Mouse (Mus musculus) frontal cortex, postnatal 25 days (tissue): ENCODE measurements at regions not wholly inside any gene's neighbourhood (a gene's known extent, or its start where the extent isn't known, plus 50 kb on each side); places are given as distances from the start of the nearest gene placed in this dataset.

ENCODE experiments used
- DNase-seq, 2 experiments: peaks; one replicate each; pipeline ENCODE4 v3.0.0; 2022; ENCODE audit warnings: low spot score in 2 of 2

DNA sequence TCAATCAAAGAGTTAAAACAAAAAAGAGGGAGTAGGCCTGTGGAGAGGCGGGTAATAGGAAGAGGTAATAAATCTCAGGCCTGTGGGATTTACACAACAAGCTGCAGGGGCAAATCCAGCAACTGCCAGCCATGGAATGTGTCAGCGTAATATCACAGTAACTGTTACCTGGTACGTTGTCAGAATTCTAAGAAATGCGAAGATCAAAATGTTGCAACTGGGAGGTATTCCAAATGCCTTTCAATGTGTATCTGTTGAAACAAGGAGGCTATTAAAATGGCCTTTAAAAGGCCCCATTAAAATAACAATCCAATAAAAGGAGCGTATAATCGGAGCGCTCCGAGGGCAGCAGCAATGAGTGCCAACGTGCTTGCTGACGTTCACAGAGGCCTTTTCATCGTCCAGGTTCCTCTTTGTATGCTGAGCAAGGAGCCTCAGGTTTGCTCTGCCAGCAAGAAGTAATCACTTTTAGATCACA lies 205.7 kb upstream of the Hhip start:
- DNase-seq, result no peak

DNA sequence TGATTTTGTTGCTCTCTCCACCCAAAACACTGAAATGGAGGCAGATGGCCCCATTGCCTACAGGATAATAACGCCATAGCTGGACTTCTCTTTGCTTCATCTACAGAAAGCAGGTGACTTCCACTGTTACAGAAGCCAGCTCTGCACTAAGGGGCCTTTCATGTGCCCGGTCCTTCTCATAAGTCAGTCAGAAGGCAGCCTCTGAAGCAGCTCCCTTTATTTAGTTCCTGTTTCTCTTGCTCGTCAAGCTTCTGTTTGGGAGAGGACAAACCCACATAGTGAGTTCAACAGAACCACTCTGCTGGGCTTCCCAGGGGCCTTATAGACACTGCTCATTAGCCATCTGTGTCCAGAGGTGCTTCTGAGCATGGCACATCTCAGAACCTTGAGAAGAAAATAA lies 205.1 kb upstream of the Hhip start:
- DNase-seq, result no peak

DNA sequence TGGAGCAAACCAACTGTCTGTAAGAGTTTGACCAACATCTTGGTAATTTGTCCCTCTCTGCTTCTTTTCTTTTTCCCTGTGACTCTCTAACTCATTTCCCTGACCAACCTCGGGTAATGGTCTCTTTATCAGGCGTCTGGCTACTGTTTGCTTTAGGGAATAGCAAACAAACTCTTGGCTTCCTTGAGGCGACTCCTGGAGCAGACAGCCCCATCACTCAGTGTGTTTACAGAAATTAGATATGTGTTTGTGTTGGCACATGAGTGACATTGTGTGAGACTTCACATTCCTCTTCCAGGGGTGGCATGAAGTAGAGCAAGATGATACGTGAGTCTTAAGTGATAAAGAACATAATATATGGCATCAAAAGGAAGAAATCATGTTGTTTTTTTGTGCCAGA lies 195.7 kb upstream of the Hhip start:
- DNase-seq, result no peak

DNA sequence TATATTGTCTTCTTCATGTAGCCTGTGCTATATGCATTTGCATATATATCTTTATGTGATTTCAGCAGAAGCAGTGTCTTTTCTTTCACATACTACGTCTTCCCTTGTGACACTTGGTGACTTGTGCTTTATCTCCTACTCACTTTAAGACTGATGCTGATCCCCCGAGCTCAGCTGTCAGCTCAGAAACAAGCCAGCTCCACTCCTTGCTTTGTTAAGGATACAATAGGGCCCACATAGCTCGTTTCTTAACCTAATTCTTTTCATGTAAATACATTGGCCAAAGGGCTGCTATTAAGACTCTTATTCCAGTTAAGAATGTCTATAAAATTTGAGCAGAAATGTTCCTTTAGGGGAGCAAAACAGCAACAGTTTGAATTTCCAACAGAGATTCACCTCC lies 193.8 kb upstream of the Hhip start:
- DNase-seq, result no peak

DNA sequence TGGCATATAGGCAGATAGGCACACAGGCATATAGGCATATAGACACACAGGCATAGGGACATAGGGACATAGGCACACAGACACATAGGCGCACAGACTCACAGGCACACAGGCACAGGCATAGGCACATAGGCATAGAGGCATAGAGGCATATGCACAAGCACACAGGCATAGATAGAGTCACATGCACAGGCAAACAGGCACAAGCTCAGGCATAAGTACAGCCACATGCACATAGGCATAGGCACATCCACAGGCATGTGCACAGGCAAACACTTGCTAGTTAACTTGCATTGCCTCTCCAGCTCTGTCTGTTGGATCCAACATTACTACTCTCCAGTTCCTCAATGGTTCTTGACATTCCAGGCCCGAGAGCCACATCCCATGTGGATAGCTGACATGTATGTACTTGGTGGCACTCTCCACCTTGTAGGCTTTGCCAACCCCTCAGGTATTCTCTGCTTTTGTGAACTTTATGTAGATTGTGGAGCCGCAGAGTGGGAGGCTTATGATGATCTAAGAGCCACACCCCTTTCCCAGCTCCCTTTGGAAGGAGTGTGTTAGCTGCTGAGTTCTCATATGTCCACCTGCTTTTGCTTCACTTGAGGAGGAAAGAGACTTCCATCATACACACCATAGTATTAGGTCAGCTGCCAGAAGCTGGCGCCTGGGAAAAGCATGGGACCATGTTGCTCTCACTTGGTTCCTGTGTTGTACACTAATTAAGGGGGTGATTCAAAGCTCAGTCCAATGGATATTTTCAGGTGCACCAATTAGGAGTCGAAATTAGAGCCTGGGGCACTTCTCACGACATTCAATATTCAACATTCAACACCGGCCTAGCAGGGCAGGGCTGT lies 192.7 kb upstream of the Hhip start:
- no peak for DNase-seq

DNA sequence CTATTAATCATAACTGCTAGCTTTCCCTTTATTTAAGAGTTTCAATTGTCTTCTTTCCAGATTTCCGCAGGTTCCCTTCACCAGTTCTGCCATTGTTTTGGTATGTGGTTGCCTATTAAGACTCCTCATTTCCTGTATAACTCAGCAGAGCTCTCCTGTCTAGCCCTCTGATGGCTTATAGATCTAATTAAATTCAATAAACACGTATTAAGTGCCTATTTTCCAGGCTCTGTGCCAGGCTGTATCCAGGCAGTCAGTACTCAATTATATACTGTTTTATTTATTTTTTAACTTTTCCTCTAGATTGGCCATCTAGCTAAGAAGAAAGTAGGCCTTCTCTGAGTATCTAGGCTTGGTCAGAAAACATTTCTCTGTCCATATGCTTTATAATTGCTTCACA lies 192.0 kb upstream of the Hhip start:
- DNase-seq, result no peak

DNA sequence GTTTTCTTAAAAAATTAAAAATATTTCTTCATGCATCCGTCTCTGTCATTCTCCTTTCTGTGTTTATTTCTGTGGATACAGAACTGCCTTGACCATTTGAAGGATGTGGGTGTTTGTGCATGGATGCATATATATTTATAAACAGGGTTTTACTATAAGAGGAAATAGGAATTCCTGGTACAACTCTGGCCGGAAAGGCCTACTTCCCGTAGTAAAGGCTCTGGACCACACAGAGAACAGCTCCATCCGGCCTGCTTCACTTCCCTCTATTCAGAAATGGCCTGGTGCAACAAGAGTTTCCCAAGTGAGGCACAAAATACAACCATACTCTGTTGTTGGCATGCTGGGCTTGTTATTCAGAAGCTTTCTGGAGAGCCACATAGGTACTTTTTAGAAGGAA lies 182.1 kb upstream of the Hhip start:
- DNase-seq, result no peak

DNA sequence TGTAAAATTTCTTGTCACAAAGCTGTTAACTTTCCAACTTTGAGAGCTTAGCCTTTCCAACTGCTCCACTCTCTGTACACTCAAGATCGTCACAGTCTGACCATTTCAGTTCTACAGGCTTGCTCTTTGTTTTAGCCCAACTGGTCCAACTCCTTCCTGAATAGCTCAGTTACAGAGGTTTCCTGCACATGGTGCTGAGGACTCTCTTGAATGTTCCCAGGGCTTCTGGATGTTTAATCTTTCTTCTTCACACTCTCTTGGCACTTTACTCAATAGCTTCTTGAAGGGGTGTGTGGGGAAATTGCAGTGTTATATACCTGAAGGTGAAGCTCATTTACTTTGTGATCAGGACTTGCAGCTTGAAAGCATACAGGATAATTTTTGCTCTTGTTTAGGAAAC lies 152.6 kb upstream of the Hhip start:
- no peak for DNase-seq

DNA sequence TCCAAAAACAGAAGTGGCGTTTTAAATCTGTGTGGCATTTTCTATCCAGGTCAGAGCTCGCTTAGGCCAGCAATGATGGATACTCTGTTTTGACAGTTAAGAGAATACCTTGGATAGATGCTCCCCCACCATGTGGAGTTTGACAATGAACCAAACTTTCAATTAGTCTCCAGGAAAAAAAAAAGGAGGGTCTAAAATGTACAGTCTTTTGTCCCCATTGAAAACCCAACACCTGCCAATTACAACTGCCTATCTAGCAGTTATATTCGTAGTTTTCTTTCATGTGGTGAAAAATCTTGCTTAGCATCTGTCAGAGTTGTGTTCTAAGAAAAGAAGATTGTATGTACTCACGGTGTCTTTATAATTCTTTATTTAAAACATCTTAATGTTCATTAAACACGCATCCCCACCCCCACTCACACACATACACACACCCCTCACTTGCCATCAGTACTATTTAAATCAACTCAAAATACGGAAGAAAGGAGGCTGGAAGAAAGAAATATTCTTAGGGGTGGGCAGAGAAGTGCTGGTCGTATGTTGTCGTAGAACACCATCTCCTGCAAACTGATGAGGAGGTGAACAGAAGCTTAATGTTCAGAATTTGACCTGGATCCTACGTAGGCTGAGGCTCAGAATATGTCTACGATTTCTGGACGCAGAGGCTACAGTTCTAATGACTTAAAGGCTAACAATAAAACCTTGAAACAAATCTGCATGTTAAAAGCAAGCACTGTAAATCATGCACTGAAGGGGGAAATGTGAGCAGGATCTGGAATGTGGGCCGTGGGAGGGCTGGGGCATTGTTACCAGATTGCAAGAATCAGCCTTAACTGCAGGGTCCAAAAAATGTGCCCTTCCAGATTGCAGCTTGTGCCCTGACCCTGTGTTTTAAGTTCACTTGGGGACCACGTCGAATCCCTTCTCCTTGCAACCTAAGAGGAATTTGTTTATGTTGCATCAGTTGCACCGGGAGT lies 147.2 kb upstream of the Hhip start:
- no peak for DNase-seq

DNA sequence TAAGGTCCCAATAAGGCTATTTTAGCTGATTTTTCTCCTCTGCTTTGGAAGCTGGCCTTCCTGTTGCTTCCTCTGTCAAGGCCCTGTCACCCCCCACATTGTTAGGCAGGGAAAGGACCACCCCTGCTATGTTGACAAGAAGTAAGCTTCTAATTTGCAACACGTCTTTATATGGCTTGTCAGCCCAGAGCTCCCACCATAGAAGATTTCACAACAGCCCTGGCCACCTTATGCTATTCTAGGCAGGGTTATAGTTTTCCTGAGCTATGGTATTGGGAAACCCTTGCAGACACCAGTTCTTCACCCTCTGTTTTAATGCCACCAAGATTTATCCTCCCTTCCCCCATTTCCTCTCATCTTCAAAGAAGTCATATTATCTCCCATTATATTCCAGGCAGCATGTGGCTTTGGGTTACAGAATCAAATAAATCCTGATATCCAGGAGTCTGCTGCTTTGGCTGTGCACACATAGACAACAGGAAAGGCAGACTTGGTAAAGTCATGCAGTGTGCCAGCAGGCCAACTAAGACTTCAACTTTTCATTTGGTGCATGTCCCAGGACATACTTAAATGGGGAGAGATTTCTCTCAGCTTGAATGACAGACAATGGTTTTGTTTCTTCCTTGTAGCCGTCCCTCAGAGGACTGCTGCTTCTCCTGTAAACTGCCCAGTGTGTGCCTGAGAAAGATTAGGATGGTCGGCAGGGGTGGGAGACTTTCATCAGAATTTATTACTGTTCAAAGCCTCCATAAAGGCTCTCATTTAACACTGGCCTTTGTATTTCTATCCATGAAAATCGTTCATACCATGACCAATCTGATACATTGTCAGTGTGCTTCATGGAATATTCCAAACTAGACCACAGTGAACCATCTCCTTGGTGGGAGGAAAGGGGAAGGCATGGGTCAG lies 146.2 kb upstream of the Hhip start:
- no peak for DNase-seq

DNA sequence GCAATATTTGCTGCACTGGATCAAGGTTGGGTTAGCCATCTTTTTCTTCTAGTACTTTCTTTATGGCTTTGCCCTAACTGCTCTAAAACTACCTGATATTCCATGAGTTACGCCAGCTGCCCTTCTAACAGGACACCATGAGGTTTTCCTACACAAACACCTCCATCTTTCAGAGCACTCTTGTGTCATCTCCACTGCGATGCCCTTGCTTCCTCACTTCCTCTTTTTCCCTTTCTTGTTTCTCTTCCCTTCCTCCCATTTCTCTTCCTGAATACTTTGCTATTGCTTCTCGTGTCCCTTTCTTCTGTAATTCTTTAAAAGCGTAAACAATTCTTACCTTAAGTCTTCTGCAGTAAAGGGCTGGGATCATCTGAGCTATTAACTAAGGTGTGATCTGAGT lies 139.9 kb upstream of the Hhip start:
- DNase-seq, result no peak

DNA sequence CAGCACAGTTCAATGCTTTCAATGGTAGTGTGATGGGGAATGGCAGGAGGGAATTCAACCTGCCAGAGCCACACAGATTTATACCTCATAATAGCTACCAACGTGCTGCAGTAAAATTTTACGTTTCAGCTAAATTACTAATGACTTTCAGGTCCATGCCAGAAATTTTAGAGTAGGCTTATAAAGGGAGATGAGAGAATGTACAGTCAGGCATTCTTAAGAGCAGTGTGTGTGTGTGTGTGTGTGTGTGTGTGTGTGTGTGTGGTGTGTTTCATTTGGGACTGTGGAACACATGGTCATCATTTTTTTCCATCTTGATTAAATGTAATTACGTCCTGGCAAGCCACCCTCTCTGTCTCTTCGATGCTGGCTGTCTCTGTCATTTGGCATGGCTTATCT lies 132.7 kb upstream of the Hhip start:
- DNase-seq, result no peak

DNA sequence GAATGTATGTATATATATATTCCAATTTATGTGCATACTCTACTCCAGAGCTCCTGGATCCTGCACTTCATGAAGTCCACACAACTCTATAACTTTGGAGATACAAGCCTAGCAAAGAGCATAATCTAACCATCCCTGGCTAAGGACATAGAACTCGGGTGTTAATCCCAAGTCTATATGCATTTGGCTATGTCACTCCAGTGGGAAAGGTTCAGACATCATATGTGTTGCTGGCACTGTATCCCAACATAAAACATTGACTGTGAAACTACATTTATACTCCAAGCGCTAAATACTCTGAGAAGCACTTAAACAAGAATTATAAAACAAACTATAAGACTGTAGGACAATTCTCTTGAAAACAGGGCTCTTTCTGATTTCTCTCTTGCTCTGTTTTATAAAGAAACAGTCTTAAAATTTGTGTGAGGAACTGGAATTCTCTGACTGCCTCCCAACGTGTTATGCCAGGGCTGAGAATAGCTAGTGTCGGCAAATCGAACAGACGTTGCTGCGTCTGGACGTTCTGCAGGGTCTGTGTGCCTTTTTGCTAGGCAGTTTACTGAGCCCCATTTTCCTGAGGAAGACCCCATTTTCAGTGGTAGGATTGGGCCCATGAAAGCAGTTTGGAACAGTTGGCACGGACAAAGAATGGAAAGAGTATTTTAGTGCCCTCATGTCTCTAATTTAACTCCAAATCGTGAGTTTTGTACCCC lies 132.1 kb upstream of the Hhip start:
- DNase-seq, result no peak

DNA sequence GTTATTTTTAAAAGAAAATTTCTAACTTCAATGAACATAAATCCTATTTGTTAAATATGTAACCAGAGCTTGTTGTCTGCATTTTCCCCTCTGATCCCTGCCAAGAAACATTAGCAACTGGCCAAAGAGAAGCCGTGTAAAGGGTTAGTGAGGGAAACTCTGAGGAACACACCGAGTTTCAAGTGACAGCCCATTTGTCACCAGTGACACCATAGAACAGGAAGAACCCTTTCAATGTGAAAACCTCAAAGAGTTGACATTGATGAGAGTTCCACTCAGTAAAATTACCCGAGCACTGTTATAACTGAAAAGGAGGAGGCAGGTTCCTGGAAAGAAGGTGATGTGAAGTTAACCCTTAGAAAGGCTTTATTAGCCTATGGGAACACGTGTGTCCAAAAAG lies 127.5 kb upstream of the Hhip start:
- DNase-seq, result no peak

DNA sequence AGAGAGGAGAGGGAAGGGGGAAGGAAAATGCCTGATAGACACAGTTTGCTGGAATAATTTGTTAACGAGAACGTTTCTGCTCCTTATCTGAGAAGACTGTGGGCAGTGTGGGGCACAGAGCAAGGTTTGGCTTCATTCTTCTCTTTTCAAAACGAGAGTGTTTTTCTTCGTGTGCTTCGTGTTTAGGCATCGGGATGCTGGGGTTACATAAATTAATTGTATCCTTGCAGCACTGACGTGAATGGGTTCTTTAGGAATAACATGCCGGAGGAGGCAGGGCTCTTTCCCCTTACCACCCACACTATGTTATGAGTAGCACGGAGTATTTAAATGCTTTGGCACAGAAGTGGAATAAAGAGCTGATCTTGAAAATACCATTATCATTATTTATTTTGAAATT lies 110.9 kb upstream of the Hhip start:
- peak; percentile 5 to 7 for DNase-seq

DNA sequence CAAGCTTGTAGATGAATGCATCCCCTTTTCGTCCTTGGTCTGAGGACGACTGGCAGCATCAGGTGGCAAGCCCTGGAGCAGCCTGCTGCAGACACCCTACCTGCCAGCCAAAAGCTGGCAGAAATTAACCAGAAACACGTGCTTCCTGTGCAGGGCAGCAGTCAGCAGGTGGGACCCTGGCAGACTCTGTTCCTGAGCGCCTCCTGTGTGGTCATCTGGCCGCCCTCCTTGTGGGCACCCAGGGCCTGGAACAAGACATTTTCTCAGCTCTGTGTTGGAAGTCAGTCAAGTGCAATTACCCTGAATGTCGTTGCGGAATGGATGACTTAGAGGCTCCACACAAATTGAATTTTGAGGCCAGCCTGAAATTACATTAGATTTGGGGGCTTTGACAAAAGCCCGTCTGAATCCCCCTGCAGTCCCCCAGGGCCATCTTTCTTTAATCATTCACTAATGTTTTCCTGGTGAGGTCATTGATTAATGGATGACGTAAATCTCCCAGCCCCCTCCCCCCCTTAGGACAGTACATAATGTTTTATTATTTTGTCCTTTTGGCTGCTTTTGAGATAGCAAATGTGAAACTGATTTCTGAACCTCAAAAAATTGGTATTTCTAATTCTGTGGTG lies 91.8 kb upstream of the Hhip start:
- no peak for DNase-seq

DNA sequence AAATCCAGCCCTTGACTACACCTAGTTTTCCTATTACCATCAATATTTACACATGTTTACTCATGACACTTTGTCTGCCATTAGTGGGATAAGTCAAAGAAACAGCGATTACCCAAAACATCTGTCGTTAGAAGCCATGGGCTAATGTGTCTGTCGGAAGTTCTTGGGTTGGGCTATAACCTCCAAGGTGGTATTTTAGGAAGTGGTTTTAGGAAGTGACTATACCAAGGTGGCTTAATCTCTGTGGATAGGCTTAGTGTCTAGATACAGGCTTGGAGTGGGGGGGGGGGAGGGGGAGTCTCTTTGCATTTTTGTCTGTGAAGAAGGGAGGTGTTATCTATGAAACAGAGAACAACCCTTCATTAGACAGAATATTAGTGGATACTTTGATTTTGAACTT lies 90.1 kb upstream of the Hhip start:
- no peak for DNase-seq

DNA sequence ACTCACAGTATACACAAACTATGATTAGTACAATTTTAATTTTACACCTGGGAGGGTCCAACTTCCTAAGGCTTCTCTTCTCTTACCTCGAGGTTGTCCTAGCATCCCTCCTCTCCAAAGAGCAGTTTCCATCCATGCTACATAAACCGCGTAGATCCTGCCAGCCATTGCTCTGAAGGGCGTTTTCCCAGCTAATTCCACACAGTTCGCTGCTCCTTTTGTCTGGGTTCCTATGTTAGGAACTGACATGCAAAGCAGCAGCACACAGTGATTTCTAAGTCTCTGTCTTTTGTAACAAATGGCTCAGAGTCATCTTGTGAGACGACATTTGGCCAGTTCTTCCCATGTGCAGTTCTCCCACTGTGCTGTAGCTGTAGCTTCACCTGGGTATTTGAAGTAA lies 80.7 kb upstream of the Hhip start:
- DNase-seq, result no peak

DNA sequence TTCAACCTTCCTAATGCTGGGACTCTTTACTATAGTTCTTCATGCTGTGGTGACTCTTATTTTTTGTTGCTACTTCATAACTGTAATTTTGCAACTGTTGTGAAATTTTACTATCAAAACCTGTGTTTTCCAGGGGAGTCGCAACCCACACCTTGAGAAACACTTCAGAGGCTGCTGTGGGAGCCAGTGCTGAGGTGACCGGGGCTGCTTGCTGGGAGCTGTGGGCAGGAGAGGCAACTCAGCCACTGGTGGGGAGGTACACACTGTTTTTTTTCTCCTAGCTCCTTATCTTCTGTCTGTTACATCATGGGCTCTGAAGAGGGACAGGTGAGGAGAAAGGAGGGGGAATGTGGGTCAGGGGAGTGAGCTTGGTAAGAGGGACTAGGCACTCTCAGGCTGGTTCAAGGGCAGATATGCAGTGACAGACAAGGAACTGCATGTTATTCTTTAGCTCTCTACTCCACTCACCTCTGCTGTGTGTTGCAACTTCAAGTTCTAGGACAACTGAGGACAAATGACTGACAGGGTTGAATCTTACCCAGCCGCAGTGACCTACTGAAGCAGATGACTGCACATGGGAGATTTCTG lies 62.7 kb upstream of the Hhip start:
- no peak for DNase-seq

DNA sequence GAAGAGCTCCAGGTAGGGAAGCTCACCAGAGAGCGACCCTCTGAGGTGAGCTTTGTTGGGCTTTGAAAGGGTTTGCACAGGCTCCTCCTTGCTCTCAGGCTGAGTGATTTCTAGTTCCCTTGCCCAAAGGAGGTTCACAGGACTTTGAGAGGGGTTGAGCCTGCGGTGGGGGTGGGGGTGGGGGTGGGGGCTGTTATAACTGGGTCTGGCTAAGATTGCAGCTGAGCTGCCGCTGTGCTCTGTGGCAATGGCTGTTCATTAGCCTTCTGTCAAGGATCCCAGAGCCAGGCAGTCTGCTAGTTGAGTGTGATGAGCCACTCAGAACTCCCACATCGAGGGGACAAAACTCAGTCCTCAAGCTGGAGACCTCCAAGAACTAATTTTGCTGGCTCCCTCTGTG lies 59.5 kb upstream of the Hhip start:
- no peak for DNase-seq
